Mouse (Mus musculus): ENCODE data around the gene Ntmt1. TPM values are rescaled to one million over a fixed set of nuclear protein-coding genes. Genes with fewer than 3 reads are reported as not detected.
A peak's percentile ranks its signal among the peaks of the same experiment; 100 is the strongest.

Ntmt1 gene
- polyA plus RNA-seq, 1 experiment from 2014 or later = 77.2 TPM

DNA sequence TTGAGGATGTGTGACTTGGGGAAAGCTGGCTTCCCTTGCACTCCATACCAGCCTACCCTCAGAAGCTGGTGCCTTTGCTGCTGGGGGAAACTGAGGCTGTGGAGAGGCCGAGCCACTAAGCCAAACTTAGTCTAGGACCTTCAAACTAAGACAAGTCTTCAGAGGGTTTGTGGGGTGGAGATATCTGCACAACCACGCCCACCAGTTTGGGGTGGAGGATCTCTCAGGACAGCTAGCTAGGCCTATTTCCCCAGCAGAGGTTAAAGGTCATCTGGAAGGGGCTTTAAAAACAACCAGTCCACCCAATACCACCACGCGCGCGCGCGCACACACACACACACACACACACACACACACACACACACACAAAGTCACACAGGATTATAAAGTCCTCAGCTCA is 38.6 kb downstream of the Ntmt1 start:
- H3K27ac ChIP-seq (ENCODE audit: poor library complexity, severe bottlenecking) = peak overlapping the region; percentile 87
- no peak for ATAC-seq (ENCODE audit: insufficient number of reproducible peaks, low FRiP score)
- H3K36me3 ChIP-seq = no peaks in the 10 kb centered on the region
- H3K27me3 ChIP-seq (replicated peaks) = 0 out of 2 replicates have a peak, but pooled peaks cover 4% of the 10 kb centered on the region
- H3K9me3 ChIP-seq (replicated peaks) = no peaks in the 10 kb centered on the region
- H3K4me3 ChIP-seq = peak overlapping the region; percentile 82
- WGBS = 54% methylated on average over 8 of the region's 8 CpGs
- H3K4me1 ChIP-seq (replicated peaks) = peaks cover 60% of the 10 kb centered on the region
- H3K4me2 ChIP-seq = peak overlapping the region; percentile 82
- peak overlapping the region; percentile 98 for H3K9ac ChIP-seq

DNA sequence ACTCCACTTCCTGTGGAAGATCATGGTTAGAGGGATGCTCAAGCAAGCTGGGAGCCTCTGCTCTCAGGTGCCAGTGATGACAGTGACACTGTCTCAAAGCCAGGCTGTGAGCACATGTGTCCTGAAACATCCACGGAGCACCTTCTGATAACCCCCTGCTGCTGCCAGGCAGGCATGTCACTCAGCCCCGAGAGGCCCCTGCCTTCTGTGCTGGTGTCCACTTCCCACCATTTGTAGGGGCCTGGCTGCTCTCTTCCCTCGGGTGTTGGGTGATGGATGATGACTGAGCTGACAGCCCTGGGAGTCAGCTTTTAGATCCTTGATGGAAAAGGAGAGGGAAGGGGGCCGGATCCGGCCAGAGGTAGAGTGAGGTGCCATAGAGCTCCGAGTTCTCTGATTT is 39.1 kb downstream of the Ntmt1 start:
- peak; percentile 46; the same call in 1 of the 2 replicates for ATAC-seq (ENCODE audit: insufficient number of reproducible peaks, low FRiP score)
- peaks cover 65% of the 10 kb centered on the region for H3K4me1 ChIP-seq (replicated peaks)
- peak overlapping the region; percentile 82 for H3K4me2 ChIP-seq
- 0 out of 2 replicates have a peak, but pooled peaks cover 4% of the 10 kb centered on the region for H3K27me3 ChIP-seq (replicated peaks)
- H3K27ac ChIP-seq (ENCODE audit: poor library complexity, severe bottlenecking) = peak overlapping the region; percentile 87
- peak overlapping the region; percentile 98 for H3K9ac ChIP-seq
- no peaks in the 10 kb centered on the region for H3K9me3 ChIP-seq (replicated peaks)
- 11% methylated on average over 6 of the region's 6 CpGs for WGBS
- no peaks in the 10 kb centered on the region for H3K36me3 ChIP-seq
- peak overlapping the region; percentile 82 for H3K4me3 ChIP-seq

DNA sequence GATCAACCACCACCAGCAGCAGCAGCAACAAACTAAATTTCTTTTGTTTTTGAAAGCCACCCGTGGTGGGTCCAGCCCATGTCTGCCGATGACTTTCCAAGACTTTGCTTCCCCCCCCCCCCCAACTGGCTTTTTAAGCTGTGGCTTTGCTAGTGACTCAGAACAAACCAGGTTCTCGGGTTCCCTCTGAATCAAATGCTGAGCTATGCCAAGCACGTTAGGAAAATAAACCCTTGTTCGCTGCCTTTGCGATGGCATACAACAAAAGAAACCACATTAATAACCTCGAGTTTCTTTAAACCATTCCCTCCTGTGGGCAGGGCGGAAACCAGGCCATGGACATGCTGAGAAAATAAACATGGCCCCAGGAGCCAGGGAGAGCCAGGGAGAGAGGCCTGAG is 40.6 kb downstream of the Ntmt1 start:
- H3K27me3 ChIP-seq (replicated peaks) = 0 out of 2 replicates have a peak, but pooled peaks cover 4% of the 10 kb centered on the region
- no peak overlapping the region for H3K4me3 ChIP-seq
- peak overlapping the region; percentile 87; the same call in 1 of the 2 replicates for H3K27ac ChIP-seq (ENCODE audit: poor library complexity, severe bottlenecking)
- no peak overlapping the region for H3K4me2 ChIP-seq
- H3K36me3 ChIP-seq = no peaks in the 10 kb centered on the region
- peaks cover 67% of the 10 kb centered on the region for H3K4me1 ChIP-seq (replicated peaks)
- no peak for ATAC-seq (ENCODE audit: insufficient number of reproducible peaks, low FRiP score)
- WGBS = 65% methylated on average over 8 of the region's 8 CpGs
- no peaks in the 10 kb centered on the region for H3K9me3 ChIP-seq (replicated peaks)
- H3K9ac ChIP-seq = no peak overlapping the region

DNA sequence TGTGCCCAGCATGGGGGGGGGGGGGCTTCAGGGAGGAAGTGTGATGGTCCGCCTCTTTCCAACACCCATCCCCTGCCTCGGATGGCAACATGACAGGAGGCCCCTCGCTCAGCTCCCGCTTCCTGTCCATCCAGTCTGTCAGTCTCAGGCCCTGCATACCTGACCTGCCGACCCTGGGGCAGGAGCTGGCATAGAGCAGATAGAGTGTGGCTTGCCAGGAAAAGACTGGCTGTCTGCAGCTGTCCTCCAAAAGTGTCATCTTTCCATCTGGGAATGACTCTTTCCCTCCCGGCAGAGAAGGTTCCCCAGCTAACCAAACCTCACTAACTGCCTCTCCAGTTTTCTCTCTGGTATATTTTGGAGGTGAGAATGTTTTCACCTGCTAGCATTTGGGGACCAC is 43.0 kb downstream of the Ntmt1 start:
- Histone ChIP-seq H3K36me3 (no peaks in the 10 kb centered on the region), H3K4me2 (0 out of 2 replicates have a peak overlapping the region, but pooled peaks have one; percentile 9), H3K4me1 (replicated peaks) (peaks cover 78% of the 10 kb centered on the region), H3K4me3 (no peak overlapping the region; the same call in 1 of the 2 replicates), H3K9ac (0 out of 2 replicates have a peak overlapping the region, but pooled peaks have one; percentile 42), H3K9me3 (replicated peaks) (no peaks in the 10 kb centered on the region), H3K27me3 (replicated peaks) (no peaks in the 10 kb centered on the region), H3K27ac (ENCODE audit: poor library complexity, severe bottlenecking) (peak overlapping the region; percentile 28; the same call in 1 of the 2 replicates)
- no peak for ATAC-seq (ENCODE audit: insufficient number of reproducible peaks, low FRiP score)
- WGBS = 13% methylated on average over 6 of the region's 6 CpGs

DNA sequence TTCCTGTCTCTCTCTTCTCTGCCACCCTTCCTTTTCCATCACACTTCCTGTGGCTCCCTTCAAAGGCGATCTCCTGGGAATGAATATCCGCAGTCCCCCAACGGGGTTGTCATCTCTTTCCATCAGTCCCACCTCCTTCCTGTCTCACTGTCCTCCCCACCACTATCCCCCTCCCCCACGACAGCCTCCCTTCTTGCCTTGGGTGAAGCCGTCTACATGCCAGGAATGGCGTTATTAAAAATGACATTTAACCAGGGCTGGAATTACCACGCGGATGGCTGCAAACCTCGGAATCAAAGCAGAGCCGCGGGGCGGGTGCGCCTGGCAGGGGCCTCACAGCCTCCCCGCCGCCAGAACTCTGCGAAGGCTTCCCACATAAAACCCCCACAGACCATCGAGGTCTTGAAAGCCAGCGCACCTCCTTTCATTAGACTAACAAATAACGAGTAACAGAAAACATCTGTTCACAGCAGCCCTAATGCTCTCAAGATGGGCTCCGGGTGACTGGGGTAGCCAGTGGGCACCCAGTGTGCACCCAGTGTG is 45.2 kb downstream of the Ntmt1 start:
- no peak for ATAC-seq (ENCODE audit: insufficient number of reproducible peaks, low FRiP score)
- H3K36me3 ChIP-seq = no peaks in the 10 kb centered on the region
- no peak overlapping the region for H3K4me3 ChIP-seq
- H3K9me3 ChIP-seq (replicated peaks) = no peaks in the 10 kb centered on the region
- peak overlapping the region; percentile 17 for H3K4me2 ChIP-seq
- H3K9ac ChIP-seq = peak overlapping the region; percentile 47; the same call in 1 of the 2 replicates
- WGBS = 34% methylated on average over 20 of the region's 20 CpGs
- peaks cover 62% of the 10 kb centered on the region for H3K4me1 ChIP-seq (replicated peaks)
- H3K27ac ChIP-seq (ENCODE audit: poor library complexity, severe bottlenecking) = no peak overlapping the region
- no peaks in the 10 kb centered on the region for H3K27me3 ChIP-seq (replicated peaks)

DNA sequence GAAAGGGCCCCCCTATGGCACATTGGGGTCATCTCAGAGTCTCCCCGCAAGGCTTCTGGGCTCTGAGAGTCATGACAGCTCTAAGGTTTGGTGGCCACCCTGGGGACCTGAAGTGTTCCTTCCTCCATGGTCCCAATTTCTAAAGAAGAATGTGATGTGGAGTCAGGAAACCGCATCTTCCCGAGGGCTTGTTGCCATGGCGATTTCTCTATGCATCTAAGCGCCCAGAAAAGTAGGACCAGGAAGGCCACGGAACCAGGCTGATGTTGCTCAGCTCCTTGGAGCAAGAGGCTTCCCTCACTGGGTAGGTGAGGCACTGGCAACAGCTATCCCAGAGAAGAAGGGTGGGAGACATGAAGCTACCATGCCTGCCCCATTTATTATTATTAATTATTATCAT is 49.5 kb downstream of the Ntmt1 start:
- Histone ChIP-seq H3K9ac (no peak overlapping the region), H3K4me1 (replicated peaks) (peaks cover 71% of the 10 kb centered on the region)

DNA sequence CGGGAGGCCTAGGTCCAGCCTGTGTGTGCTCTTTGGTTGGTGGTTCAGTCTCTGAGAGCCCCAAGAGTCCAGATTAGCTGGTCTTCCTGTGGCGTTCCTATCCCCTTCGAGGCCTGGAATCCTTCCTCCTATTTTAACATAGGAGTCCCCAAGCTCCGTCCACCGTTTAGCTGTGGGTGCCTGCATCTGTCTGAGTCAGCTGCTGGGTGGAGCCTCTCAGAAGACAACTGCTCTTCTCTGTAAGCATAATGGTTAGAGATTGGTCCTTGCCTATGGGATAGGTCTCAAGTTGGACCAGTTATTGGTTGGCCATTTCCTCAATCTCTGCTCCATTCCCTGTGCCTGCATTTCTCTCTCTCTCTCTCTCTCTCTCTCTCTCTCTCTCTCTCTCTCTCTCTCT is 52.2 kb downstream of the Ntmt1 start:
- no peak overlapping the region for H3K9ac ChIP-seq
- 0 out of 2 replicates have a peak, but pooled peaks cover 3% of the 10 kb centered on the region for H3K27me3 ChIP-seq (replicated peaks)
- peaks cover 70% of the 10 kb centered on the region for H3K4me1 ChIP-seq (replicated peaks)
- peak overlapping the region; percentile 38; the same call in 1 of the 2 replicates for H3K27ac ChIP-seq (ENCODE audit: poor library complexity, severe bottlenecking)
- no peak overlapping the region for H3K4me2 ChIP-seq
- H3K9me3 ChIP-seq (replicated peaks) = no peaks in the 10 kb centered on the region
- WGBS = 52% methylated on average over 5 of the region's 5 CpGs
- no peak overlapping the region for H3K4me3 ChIP-seq
- H3K36me3 ChIP-seq = no peaks in the 10 kb centered on the region
- no peak for ATAC-seq (ENCODE audit: insufficient number of reproducible peaks, low FRiP score)

More for the DNA sequence above, 49.5 kb downstream of the Ntmt1 start:
- no peaks in the 10 kb centered on the region for H3K9me3 ChIP-seq (replicated peaks)
- no peak for ATAC-seq (ENCODE audit: insufficient number of reproducible peaks, low FRiP score)
- no peaks in the 10 kb centered on the region for H3K27me3 ChIP-seq (replicated peaks)
- no peaks in the 10 kb centered on the region for H3K36me3 ChIP-seq
- H3K4me2 ChIP-seq = no peak overlapping the region
- H3K27ac ChIP-seq (ENCODE audit: poor library complexity, severe bottlenecking) = no peak overlapping the region
- 77% methylated on average over 6 of the region's 6 CpGs for WGBS
- no peak overlapping the region for H3K4me3 ChIP-seq

DNA sequence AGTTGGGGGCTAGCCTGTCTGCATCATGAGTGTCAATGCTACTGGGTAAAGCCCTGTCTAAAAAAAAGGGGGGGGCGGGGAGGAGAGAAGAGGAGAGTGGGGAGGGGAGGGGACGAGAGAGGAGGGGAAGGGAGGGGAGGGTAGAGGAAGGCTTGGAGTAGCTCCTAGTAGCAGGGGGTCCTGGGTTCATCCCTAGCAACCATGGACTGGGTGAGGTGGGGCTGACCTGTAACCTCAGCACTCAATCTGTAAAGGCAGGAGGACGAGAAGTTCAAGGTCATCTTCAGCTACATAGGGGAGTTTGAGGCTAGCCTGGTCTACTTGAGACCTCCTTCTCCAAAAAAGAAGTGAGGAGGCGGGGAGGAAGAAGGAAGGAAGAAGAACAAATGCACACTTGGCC is 54.5 kb downstream of the Ntmt1 start:
- Histone ChIP-seq H3K4me1 (replicated peaks) (peaks cover 74% of the 10 kb centered on the region), H3K4me3 (no peak overlapping the region), H3K36me3 (no peaks in the 10 kb centered on the region)

DNA sequence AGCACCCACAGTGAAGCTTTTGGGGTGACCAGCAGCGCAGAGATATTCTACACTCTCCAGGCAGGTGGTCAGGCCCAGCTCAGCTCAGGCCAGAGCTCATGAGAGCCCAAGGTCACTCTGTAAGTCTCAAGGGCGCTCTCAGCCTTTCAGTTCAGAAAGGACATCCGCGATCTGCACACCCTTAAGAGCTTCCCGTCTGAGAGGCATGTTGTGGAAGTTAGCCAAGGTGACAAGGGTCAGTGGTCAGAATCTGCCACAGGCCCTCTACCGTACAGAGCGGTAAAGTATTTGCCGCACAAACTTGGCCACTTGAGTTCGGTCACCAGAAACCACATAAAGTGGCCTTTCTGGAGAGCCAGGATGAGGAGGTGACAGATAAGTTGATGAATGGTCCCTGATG is 55.9 kb downstream of the Ntmt1 start:
- H3K36me3 ChIP-seq = 0 out of 2 replicates have a peak, but pooled peaks cover under 1% of the 10 kb centered on the region
- 0 out of 2 replicates have a peak overlapping the region, but pooled peaks have one; percentile 11 for H3K4me2 ChIP-seq
- no peak overlapping the region for H3K4me3 ChIP-seq
- peak overlapping the region; percentile 81 for H3K27ac ChIP-seq (ENCODE audit: poor library complexity, severe bottlenecking)
- H3K9me3 ChIP-seq (replicated peaks) = no peaks in the 10 kb centered on the region
- 37% methylated on average over 9 of the region's 9 CpGs for WGBS
- peaks cover 61% of the 10 kb centered on the region for H3K4me1 ChIP-seq (replicated peaks)
- peak; percentile 44; the same call in 1 of the 2 replicates for ATAC-seq (ENCODE audit: insufficient number of reproducible peaks, low FRiP score)
- H3K27me3 ChIP-seq (replicated peaks) = 0 out of 2 replicates have a peak, but pooled peaks cover 3% of the 10 kb centered on the region
- peak overlapping the region; percentile 57 for H3K9ac ChIP-seq

More for the DNA sequence above, 54.5 kb downstream of the Ntmt1 start:
- no peak for ATAC-seq (ENCODE audit: insufficient number of reproducible peaks, low FRiP score)
- Histone ChIP-seq H3K27ac (ENCODE audit: poor library complexity, severe bottlenecking) (no peak overlapping the region), H3K4me2 (no peak overlapping the region), H3K9me3 (replicated peaks) (no peaks in the 10 kb centered on the region), H3K9ac (no peak overlapping the region), H3K27me3 (replicated peaks) (0 out of 2 replicates have a peak, but pooled peaks cover 3% of the 10 kb centered on the region)
- WGBS = 72% methylated on average over 4 of the region's 4 CpGs

DNA sequence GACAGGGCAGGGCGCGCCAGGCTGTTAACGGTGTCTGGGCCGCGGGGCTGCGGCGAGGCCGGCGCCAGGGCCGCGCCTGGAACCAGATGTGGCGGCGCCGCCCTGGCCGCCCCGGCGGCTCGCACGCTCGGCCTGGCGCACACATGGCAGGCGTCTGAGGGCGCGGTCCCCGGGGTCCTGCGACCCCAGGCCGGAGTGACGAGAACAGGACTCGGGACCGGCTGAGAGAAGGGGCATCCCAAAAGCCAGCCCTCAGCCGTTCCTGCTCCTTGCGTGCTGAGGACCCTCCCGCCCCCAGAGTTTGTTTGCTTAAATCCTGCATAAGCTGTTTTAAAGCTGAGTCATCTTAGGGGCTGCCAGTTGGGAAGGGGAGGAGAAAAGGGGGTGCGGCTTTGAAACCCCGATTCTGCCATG is 57.3 kb downstream of the Ntmt1 start:
- peak overlapping the region; percentile 32 for H3K4me3 ChIP-seq
- peak; percentile 50; the same call in 1 of the 2 replicates for ATAC-seq (ENCODE audit: insufficient number of reproducible peaks, low FRiP score)
- 0 out of 2 replicates have a peak, but pooled peaks cover 3% of the 10 kb centered on the region for H3K36me3 ChIP-seq
- peak overlapping the region; percentile 81; the same call in 1 of the 2 replicates for H3K27ac ChIP-seq (ENCODE audit: poor library complexity, severe bottlenecking)
- peak overlapping the region; percentile 66 for H3K4me2 ChIP-seq
- WGBS = 6% methylated on average over 34 of the region's 35 CpGs
- H3K4me1 ChIP-seq (replicated peaks) = peaks cover 48% of the 10 kb centered on the region
- no peaks in the 10 kb centered on the region for H3K9me3 ChIP-seq (replicated peaks)
- peak overlapping the region; percentile 60 for H3K9ac ChIP-seq
- 0 out of 2 replicates have a peak, but pooled peaks cover 3% of the 10 kb centered on the region for H3K27me3 ChIP-seq (replicated peaks)

DNA sequence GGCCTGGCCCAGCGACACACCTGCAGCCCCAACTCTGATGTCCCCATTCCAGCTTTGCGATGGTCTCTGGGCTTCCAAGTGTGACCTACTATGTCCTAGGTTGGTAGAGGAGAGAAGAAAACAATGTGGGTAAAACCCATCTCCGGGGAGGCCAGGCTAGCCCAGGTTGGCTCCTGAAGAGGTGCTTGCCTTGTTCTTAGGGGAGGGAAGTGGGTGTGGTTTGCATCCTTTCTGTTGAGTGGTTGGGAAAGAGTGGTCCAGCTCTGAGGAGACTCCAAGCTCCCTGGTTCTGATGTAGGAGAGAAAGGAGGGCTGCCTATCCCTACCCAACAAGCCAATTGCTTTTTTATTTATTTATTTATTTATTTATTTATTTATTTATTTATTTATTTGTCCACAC is 57.8 kb downstream of the Ntmt1 start:
- 48% methylated on average over 3 of the region's 3 CpGs for WGBS
- H3K9ac ChIP-seq = no peak overlapping the region
- 0 out of 2 replicates have a peak, but pooled peaks cover 3% of the 10 kb centered on the region for H3K27me3 ChIP-seq (replicated peaks)
- ATAC-seq (ENCODE audit: insufficient number of reproducible peaks, low FRiP score) = no peak
- H3K4me1 ChIP-seq (replicated peaks) = peaks cover 47% of the 10 kb centered on the region
- H3K4me2 ChIP-seq = peak overlapping the region; percentile 66
- no peak overlapping the region for H3K27ac ChIP-seq (ENCODE audit: poor library complexity, severe bottlenecking)
- H3K36me3 ChIP-seq = 0 out of 2 replicates have a peak, but pooled peaks cover 3% of the 10 kb centered on the region
- no peaks in the 10 kb centered on the region for H3K9me3 ChIP-seq (replicated peaks)
- H3K4me3 ChIP-seq = no peak overlapping the region

All from heart, embryonic 12.5 days (tissue).